Mouse (Mus musculus): ENCODE results near the gene Plek2. TPM values are rescaled to one million over a fixed set of nuclear protein-coding genes. Genes with fewer than 3 reads are reported as not detected.
A peak's percentile ranks its signal among the peaks of the same experiment; 100 is the strongest.

The Plek2 gene
- polyA plus RNA-seq, 1 experiment from 2014 or later = 3.4 TPM

DNA sequence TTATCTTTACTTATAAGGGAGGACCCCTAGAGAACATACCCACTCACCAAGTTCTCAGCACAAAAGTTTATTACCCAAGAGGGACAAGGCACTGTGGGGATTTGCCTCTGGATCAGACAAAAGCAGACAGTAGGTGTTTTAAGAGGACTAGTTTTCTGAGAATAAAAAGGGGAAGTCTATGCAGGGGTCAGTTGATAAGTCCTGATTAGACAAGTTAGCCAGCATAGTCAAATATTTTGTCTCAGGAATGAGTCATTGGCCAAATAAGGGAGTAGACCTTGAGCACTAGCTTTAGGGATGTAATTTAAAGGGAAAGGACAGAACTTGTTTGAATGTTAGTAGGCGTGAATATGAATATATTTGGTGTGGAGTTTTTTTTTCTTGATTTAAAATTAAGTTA, 38.6 kb downstream of the Plek2 start:
- 89% methylated on average over 1 of the region's 1 CpGs for WGBS
- Histone ChIP-seq H3K27ac (replicated peaks; ENCODE audit: low read depth, low read length) (no peak overlapping the region), H3K9ac (replicated peaks; ENCODE audit: low read length) (no peak overlapping the region), H3K36me3 (replicated peaks; ENCODE audit: control insufficient read depth, insufficient read depth, low read depth, low read length) (no peaks in the 10 kb centered on the region), H3K27me3 (ENCODE audit: control insufficient read depth, insufficient read depth, low read length) (no peaks in the 10 kb centered on the region), H3K4me2 (ENCODE audit: low read depth, low read length) (no peak overlapping the region), H3K4me1 (ENCODE audit: control insufficient read depth, insufficient read depth, low read length) (no peaks in the 10 kb centered on the region), H3K9me3 (replicated peaks; ENCODE audit: control insufficient read depth, low read length) (no peaks in the 10 kb centered on the region), H3K4me3 (ENCODE audit: low read depth, low read length) (no peak overlapping the region)
- no peak for DNase-seq (ENCODE audit: low spot score)
- ATAC-seq (replicated peaks; ENCODE audit: insufficient number of reproducible peaks, low FRiP score, low TSS enrichment, low read depth) = no peak

- DNase-seq (ENCODE audit: low spot score) = peak; percentile 16
- ATAC-seq (replicated peaks; ENCODE audit: insufficient number of reproducible peaks, low FRiP score, low TSS enrichment, low read depth) = no peak
- H3K27ac ChIP-seq (replicated peaks; ENCODE audit: low read depth, low read length) = no peak overlapping the region
- no peaks in the 10 kb centered on the region for H3K4me1 ChIP-seq (ENCODE audit: control insufficient read depth, insufficient read depth, low read length)
- H3K27me3 ChIP-seq (ENCODE audit: control insufficient read depth, insufficient read depth, low read length) = no peaks in the 10 kb centered on the region
- no peaks in the 10 kb centered on the region for H3K36me3 ChIP-seq (replicated peaks; ENCODE audit: control insufficient read depth, insufficient read depth, low read depth, low read length)
- H3K4me3 ChIP-seq (ENCODE audit: low read depth, low read length) = no peak overlapping the region
- 90% methylated on average over 1 of the region's 1 CpGs for whole genome bisulfite sequencing
- H3K4me2 ChIP-seq (ENCODE audit: low read depth, low read length) = no peak overlapping the region
- no peaks in the 10 kb centered on the region for H3K9me3 ChIP-seq (replicated peaks; ENCODE audit: control insufficient read depth, low read length)
- no peak overlapping the region for H3K9ac ChIP-seq (replicated peaks; ENCODE audit: low read length)
Observed at GRCm38 (mm10) chr12:78865434-78865833, 41.3 kb downstream of the Plek2 start.

GRCm38 (mm10) chr12:78862254-78862730, 44.5 kb downstream of the Plek2 start:
- Histone ChIP-seq H3K4me2 (ENCODE audit: low read depth, low read length) (peak overlapping the region; percentile 52), H3K4me3 (ENCODE audit: low read depth, low read length) (peak overlapping the region; percentile 87), H3K36me3 (replicated peaks; ENCODE audit: control insufficient read depth, insufficient read depth, low read depth, low read length) (no peaks in the 10 kb centered on the region), H3K9me3 (replicated peaks; ENCODE audit: control insufficient read depth, low read length) (no peaks in the 10 kb centered on the region), H3K4me1 (ENCODE audit: control insufficient read depth, insufficient read depth, low read length) (no peaks in the 10 kb centered on the region), H3K27me3 (ENCODE audit: control insufficient read depth, insufficient read depth, low read length) (no peaks in the 10 kb centered on the region), H3K27ac (replicated peaks; ENCODE audit: low read depth, low read length) (peak overlapping the region; percentile 49), H3K9ac (replicated peaks; ENCODE audit: low read length) (peak overlapping the region; percentile 85)
- ATAC-seq (replicated peaks; ENCODE audit: insufficient number of reproducible peaks, low FRiP score, low TSS enrichment, low read depth) (no peak), DNase-seq (ENCODE audit: low spot score) (no peak)
- WGBS = under 1% methylated on average over 22 of the region's 22 CpGs

- Histone ChIP-seq H3K27ac (replicated peaks; ENCODE audit: low read depth, low read length) (peak within 1 kb of the TSS; percentile 49), H3K4me3 (ENCODE audit: low read depth, low read length) (peak within 1 kb of the TSS; percentile 87), H3K27me3 (ENCODE audit: control insufficient read depth, insufficient read depth, low read length) (no peaks in the 10 kb centered on the region), H3K36me3 (replicated peaks; ENCODE audit: control insufficient read depth, insufficient read depth, low read depth, low read length) (no peaks in the 10 kb centered on the region), H3K4me2 (ENCODE audit: low read depth, low read length) (peak within 1 kb of the TSS; percentile 81), H3K9me3 (replicated peaks; ENCODE audit: control insufficient read depth, low read length) (no peaks in the 10 kb centered on the region), H3K4me1 (ENCODE audit: control insufficient read depth, insufficient read depth, low read length) (no peaks in the 10 kb centered on the region), H3K9ac (replicated peaks; ENCODE audit: low read length) (peak within 1 kb of the TSS; percentile 85)
- DNase-seq (ENCODE audit: low spot score) (peak; percentile 99), ATAC-seq (replicated peaks; ENCODE audit: insufficient number of reproducible peaks, low FRiP score, low TSS enrichment, low read depth) (peak; percentile 100)
- under 1% methylated on average over 55 of the region's 55 CpGs for WGBS
Observed at GRCm38 (mm10) chr12:78861496-78862253, 45.1 kb downstream of the Plek2 start, which contains the start of the genes Atp6v1d and Eif2s1. Gene Atp6v1d (minus strand): TSS chr12:78861638. Gene Eif2s1 (plus strand): TSS chr12:78861819.

DNA sequence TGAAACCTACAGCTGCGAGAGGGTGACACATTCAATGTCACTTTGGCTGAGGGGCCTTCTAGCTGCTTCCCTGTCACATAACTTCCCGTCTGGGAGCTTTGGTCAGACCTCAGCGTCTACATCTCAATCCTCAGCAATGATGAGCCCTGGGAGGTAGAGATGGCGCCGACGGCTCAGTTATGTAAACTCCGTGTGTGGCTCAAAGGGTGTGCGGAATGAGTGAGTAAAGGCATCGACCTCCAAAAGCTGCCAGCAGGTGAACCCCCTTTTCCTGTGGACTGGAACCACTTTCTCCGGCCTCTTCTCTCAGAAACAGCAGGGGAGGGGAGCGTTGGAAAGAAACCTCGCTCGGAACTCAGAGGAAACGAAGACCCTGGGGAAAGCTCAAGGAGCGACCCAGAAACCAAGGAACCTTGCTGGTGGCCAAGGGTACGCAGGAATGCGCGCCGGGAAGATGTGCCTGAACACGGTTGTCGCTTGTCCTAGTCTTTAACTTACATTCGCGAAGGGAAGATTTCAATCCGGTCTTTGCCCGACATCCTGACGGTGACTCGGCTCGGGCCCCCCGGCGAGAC, 45.8 kb downstream of the Plek2 start:
- no peak for ATAC-seq (replicated peaks; ENCODE audit: insufficient number of reproducible peaks, low FRiP score, low TSS enrichment, low read depth)
- H3K27ac ChIP-seq (replicated peaks; ENCODE audit: low read depth, low read length) = 0 out of 2 replicates have a peak overlapping the region, but pooled peaks have one; percentile 41

GRCm38 (mm10) chr12:78848246-78848645, 58.5 kb downstream of the Plek2 start:
- ATAC-seq (replicated peaks; ENCODE audit: insufficient number of reproducible peaks, low FRiP score, low TSS enrichment, low read depth) = no peak
- H3K9ac ChIP-seq (replicated peaks; ENCODE audit: low read length) = no peak overlapping the region
- no peaks in the 10 kb centered on the region for H3K4me1 ChIP-seq (ENCODE audit: control insufficient read depth, insufficient read depth, low read length)
- no peak overlapping the region for H3K4me2 ChIP-seq (ENCODE audit: low read depth, low read length)
- H3K9me3 ChIP-seq (replicated peaks; ENCODE audit: control insufficient read depth, low read length) = no peaks in the 10 kb centered on the region
- no peak overlapping the region for H3K27ac ChIP-seq (replicated peaks; ENCODE audit: low read depth, low read length)
- H3K36me3 ChIP-seq (replicated peaks; ENCODE audit: control insufficient read depth, insufficient read depth, low read depth, low read length) = no peaks in the 10 kb centered on the region; the same call in 1 of the 2 replicates
- WGBS = 82% methylated on average over 4 of the region's 4 CpGs
- H3K4me3 ChIP-seq (ENCODE audit: low read depth, low read length) = no peak overlapping the region
- DNase-seq (ENCODE audit: low spot score) = no peak
- no peaks in the 10 kb centered on the region for H3K27me3 ChIP-seq (ENCODE audit: control insufficient read depth, insufficient read depth, low read length)

More for the DNA sequence above, 45.8 kb downstream of the Plek2 start:
- H3K9me3 ChIP-seq (replicated peaks; ENCODE audit: control insufficient read depth, low read length) = no peaks in the 10 kb centered on the region
- H3K4me1 ChIP-seq (ENCODE audit: control insufficient read depth, insufficient read depth, low read length) = no peaks in the 10 kb centered on the region
- peak overlapping the region; percentile 79 for H3K9ac ChIP-seq (replicated peaks; ENCODE audit: low read length)
- no peaks in the 10 kb centered on the region for H3K27me3 ChIP-seq (ENCODE audit: control insufficient read depth, insufficient read depth, low read length)
- DNase-seq (ENCODE audit: low spot score) = no peak
- H3K4me3 ChIP-seq (ENCODE audit: low read depth, low read length) = peak overlapping the region; percentile 87
- H3K4me2 ChIP-seq (ENCODE audit: low read depth, low read length) = peak overlapping the region; percentile 81
- WGBS = under 1% methylated on average over 30 of the region's 30 CpGs
- H3K36me3 ChIP-seq (replicated peaks; ENCODE audit: control insufficient read depth, insufficient read depth, low read depth, low read length) = no peaks in the 10 kb centered on the region

DNA sequence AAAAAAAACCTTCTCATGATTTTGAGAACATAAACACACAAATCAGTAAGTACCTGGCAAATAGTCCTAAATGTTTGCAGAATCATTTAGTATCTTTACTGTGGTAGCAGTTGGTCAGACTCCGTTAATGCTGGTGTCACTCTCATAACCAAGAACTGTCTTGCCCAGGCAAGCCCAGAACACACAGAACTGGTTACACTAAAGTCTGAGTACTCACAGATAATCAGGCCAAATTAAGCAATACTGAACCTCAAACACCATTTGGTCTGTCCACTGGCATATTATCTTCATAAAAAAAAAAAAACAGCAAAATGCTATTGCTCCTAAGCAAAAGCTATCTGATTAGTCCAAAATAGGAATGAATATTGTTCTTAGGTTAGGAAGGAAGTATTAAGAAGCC, 64.3 kb downstream of the Plek2 start:
- Histone ChIP-seq H3K27ac (replicated peaks; ENCODE audit: low read depth, low read length) (no peak overlapping the region), H3K4me2 (ENCODE audit: low read depth, low read length) (no peak overlapping the region), H3K9ac (replicated peaks; ENCODE audit: low read length) (no peak overlapping the region), H3K27me3 (ENCODE audit: control insufficient read depth, insufficient read depth, low read length) (no peaks in the 10 kb centered on the region), H3K9me3 (replicated peaks; ENCODE audit: control insufficient read depth, low read length) (no peaks in the 10 kb centered on the region), H3K36me3 (replicated peaks; ENCODE audit: control insufficient read depth, insufficient read depth, low read depth, low read length) (no peaks in the 10 kb centered on the region; the same call in 1 of the 2 replicates), H3K4me1 (ENCODE audit: control insufficient read depth, insufficient read depth, low read length) (no peaks in the 10 kb centered on the region), H3K4me3 (ENCODE audit: low read depth, low read length) (no peak overlapping the region)
- ATAC-seq (replicated peaks; ENCODE audit: insufficient number of reproducible peaks, low FRiP score, low TSS enrichment, low read depth) (no peak), DNase-seq (ENCODE audit: low spot score) (no peak)
- 94% methylated on average over 1 of the region's 1 CpGs for WGBS

GRCm38 (mm10) chr12:78839906-78840305, 66.9 kb downstream of the Plek2 start:
- H3K4me1 ChIP-seq (ENCODE audit: control insufficient read depth, insufficient read depth, low read length) = no peaks in the 10 kb centered on the region
- no peak overlapping the region for H3K4me2 ChIP-seq (ENCODE audit: low read depth, low read length)
- ATAC-seq (replicated peaks; ENCODE audit: insufficient number of reproducible peaks, low FRiP score, low TSS enrichment, low read depth) (no peak), DNase-seq (ENCODE audit: low spot score) (no peak)
- H3K4me3 ChIP-seq (ENCODE audit: low read depth, low read length) = no peak overlapping the region
- no peak overlapping the region for H3K9ac ChIP-seq (replicated peaks; ENCODE audit: low read length)
- no peaks in the 10 kb centered on the region for H3K27me3 ChIP-seq (ENCODE audit: control insufficient read depth, insufficient read depth, low read length)
- no peak overlapping the region for H3K27ac ChIP-seq (replicated peaks; ENCODE audit: low read depth, low read length)
- 88% methylated on average over 4 of the region's 4 CpGs for WGBS
- no peaks in the 10 kb centered on the region for H3K9me3 ChIP-seq (replicated peaks; ENCODE audit: control insufficient read depth, low read length)
- no peaks in the 10 kb centered on the region; the same call in 1 of the 2 replicates for H3K36me3 ChIP-seq (replicated peaks; ENCODE audit: control insufficient read depth, insufficient read depth, low read depth, low read length)

All from embryonic facial prominence, embryonic 11.5 days (tissue).